Mouse (Mus musculus) heart, embryonic 13.5 days (tissue): Measurements from ENCODE around the gene Ccdc121. TPM values are rescaled to one million over a fixed set of nuclear protein-coding genes. Genes with fewer than 3 reads are reported as not detected.

Source experiments
- ATAC-seq: fragments of 200-750 bp; cut with Nextera tagmentation; 2 replicates; pipeline ENCODE4 v1.8.0; 2017; ENCODE audit warnings: moderate TSS enrichment; ENCODE audit not compliant: insufficient number of reproducible peaks, low FRiP score, low TSS enrichment; ENCODE audit errors: extremely low read depth
- H3K27ac ChIP-seq: fragments of 300-500 bp; sonication (generic); replicated peaks from 2 replicates; pipeline ENCODE4 v1.5.1; 2015; ENCODE audit warnings: moderate library complexity, mild to moderate bottlenecking, inconsistent platforms
- H3K27me3 ChIP-seq: fragments of 300-500 bp; sonication (generic); replicated peaks from 2 replicates; pipeline ENCODE4 v1.6.1; 2015; ENCODE audit warnings: mild to moderate bottlenecking, inconsistent platforms
- H3K36me3 ChIP-seq: fragments of 300-500 bp; sonication (generic); 2 replicates; pipeline ENCODE4 v1.6.1; 2015; ENCODE audit warnings: mild to moderate bottlenecking, inconsistent platforms
- H3K4me1 ChIP-seq: fragments of 300-500 bp; sonication (generic); 2 replicates; pipeline ENCODE4 v1.6.1; 2015; ENCODE audit warnings: inconsistent platforms
- H3K4me2 ChIP-seq: fragments of 300-500 bp; sonication (generic); 2 replicates; pipeline ENCODE4 v1.6.1; 2015; ENCODE audit warnings: inconsistent platforms, mild to moderate bottlenecking, moderate library complexity
- H3K4me3 ChIP-seq: fragments of 300-500 bp; sonication (generic); 2 replicates; pipeline ENCODE4 v1.5.1; 2015; ENCODE audit warnings: moderate library complexity, mild to moderate bottlenecking, inconsistent platforms
- H3K9ac ChIP-seq: fragments of 300-500 bp; sonication (generic); 2 replicates; pipeline ENCODE4 v1.6.1; 2015; ENCODE audit warnings: inconsistent platforms, mild to moderate bottlenecking, moderate library complexity
- H3K9me3 ChIP-seq: fragments of 300-500 bp; sonication (generic); 2 replicates; pipeline ENCODE4 v1.6.1; 2016; ENCODE audit warnings: inconsistent platforms
- WGBS: fragments of 180-500 bp; shearing (Covaris S2); methylation state at CpG from one replicate; pipeline ENCODE4 v1.1.7; 2015; ENCODE audit warnings: mixed read lengths; 5-methylcytosine and 5-hydroxymethylcytosine counted together
- polyA plus RNA-seq: library from polyadenylated mRNA; unstranded; fragments of >200 nt; fragmentation: Nextera tagmentation; extraction: Ambion mirVana; gene quantifications from 2 replicates; pipeline ENCODE4 v1.2.1, GENCODE M21; 2015

The Ccdc121 gene
- polyA plus RNA-seq, 1 experiment from 2014 or later, result 0.20 TPM

DNA sequence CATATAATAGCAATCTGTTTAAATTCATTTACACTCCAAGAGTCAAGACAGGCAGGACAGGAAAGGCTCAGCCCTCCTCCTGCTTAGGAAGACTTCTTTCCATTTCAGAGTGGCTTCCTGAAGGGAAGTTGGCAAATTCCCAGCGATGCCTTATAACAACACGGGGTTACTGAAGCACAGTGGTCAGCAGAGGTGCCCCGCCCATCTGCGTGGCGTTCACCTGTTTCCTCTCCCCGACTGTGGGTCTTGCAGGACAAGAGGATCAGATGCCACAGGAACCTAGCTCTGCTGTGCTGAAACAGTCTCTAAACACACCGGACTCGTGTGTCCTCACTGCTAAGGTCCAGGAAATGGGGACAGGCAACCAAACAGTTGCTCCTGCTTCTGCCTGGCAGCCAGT, 5.9 kb downstream of the Ccdc121 start:
- H3K27ac ChIP-seq, result peak overlapping the region; percentile 56

DNA sequence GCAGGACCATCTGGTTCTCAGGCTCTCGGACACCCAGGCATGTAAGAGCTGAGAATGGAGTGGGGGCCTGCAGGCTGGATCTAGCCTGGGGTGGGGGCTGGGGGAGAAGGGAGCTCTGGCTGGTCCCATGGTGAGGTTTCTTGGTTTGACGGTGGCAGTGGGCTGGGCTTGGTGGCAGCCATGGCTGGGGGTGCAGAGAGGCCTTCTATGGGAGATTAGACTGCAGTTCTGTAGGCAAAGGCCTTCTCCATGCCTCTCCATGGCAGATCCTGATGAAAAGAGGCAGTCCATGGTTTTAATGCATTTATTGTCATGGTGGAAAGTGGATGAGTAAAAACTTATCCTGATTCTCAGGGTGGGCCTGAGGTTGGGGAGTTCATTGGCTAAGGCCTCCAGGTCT, 7.8 kb downstream of the Ccdc121 start:
- Histone ChIP-seq H3K9ac (no peak overlapping the region), H3K27ac (no peak overlapping the region), H3K36me3 (no peaks in the 10 kb centered on the region), H3K4me2 (no peak overlapping the region), H3K4me3 (no peak overlapping the region), H3K9me3 (no peaks in the 10 kb centered on the region), H3K4me1 (no peaks in the 10 kb centered on the region; the same call in 1 of the 2 replicates), H3K27me3 (no peaks in the 10 kb centered on the region)
- 90% methylated on average over 2 of the region's 2 CpGs for WGBS
- ATAC-seq, result no peak

More for the DNA sequence above, 5.9 kb downstream of the Ccdc121 start:
- Histone ChIP-seq H3K36me3 (no peaks in the 10 kb centered on the region), H3K4me2 (peak overlapping the region; percentile 31), H3K4me3 (no peak overlapping the region), H3K4me1 (no peaks in the 10 kb centered on the region; the same call in 1 of the 2 replicates), H3K9ac (no peak overlapping the region), H3K9me3 (no peaks in the 10 kb centered on the region), H3K27me3 (no peaks in the 10 kb centered on the region)
- WGBS, result 52% methylated on average over 8 of the region's 8 CpGs
- no peak for ATAC-seq

DNA sequence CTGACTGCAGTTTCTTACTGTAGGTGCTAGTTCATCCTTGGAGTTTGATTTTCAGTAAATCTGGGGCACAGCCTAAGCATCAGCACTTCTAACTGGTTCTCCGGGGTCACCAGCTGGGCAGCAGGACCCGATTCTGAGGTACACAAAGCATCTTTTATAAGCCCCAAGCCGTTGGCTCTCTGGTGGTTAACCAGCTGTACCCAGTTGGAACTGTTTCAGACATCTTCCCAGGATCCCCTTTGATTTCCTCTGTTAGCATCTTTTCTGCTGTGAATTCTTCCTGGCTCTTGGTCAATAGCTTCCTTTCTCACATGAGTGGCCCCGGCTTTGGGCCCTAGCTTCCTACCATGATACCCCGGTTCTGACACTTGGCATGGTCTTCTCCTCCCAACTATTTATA, 26.6 kb downstream of the Ccdc121 start:
- Histone ChIP-seq H3K4me2 (no peak overlapping the region), H3K9ac (no peak overlapping the region), H3K36me3 (no peaks in the 10 kb centered on the region), H3K27me3 (no peaks in the 10 kb centered on the region), H3K27ac (no peak overlapping the region), H3K4me1 (no peaks in the 10 kb centered on the region; the same call in 1 of the 2 replicates), H3K9me3 (no peaks in the 10 kb centered on the region), H3K4me3 (no peak overlapping the region)
- ATAC-seq, result no peak
- 74% methylated on average over 5 of the region's 5 CpGs for WGBS

DNA sequence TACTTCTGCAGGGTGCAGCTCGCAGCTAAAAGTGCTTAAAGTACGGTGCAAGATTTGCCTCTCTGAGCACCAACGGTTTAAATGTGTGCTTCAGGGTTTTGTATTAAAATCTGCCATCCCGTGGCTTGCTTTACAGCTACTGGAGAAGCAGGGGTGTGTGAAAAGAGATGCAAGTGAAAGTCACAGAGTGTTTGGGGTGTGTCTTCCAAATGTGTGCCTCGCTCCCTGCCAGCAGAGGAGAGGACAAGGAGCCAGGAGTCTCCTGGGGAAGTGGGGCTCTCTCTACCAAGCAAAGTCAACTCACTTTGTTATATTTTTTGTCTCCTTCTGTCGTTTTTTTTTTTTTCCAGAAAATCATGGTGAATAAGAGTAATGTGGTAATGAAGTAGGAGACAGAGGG, 34.7 kb downstream of the Ccdc121 start:
- ATAC-seq, result no peak
- no peak overlapping the region for H3K4me3 ChIP-seq
- H3K9me3 ChIP-seq, result peaks cover 3% of the 10 kb centered on the region
- no peak overlapping the region for H3K27ac ChIP-seq
- peaks cover 2% of the 10 kb centered on the region; the same call in 1 of the 2 replicates for H3K36me3 ChIP-seq
- WGBS, result 62% methylated on average over 6 of the region's 6 CpGs
- H3K4me1 ChIP-seq, result no peaks in the 10 kb centered on the region; the same call in 1 of the 2 replicates
- H3K4me2 ChIP-seq, result no peak overlapping the region
- H3K27me3 ChIP-seq, result no peaks in the 10 kb centered on the region
- H3K9ac ChIP-seq, result no peak overlapping the region

DNA sequence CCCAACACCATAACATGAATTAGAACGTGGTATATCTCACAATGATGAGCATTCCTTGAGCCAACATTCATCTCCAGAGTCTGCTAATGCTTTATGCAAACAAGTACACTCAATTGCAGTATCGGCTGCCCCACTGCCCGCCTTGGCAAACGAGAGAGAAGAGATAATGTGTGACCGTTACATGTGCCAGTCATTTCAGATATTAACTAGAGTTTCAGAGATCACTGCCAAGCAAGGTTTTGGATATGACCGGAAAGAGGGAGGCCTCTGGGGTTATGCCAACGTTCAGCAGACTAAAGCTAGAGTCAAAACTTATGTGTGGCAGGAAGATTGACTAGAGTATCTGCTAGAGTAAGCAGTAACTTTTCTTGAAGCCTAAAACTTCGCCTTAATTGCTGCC, 35.1 kb downstream of the Ccdc121 start:
- Histone ChIP-seq H3K27ac (no peak overlapping the region), H3K4me1 (no peaks in the 10 kb centered on the region; the same call in 1 of the 2 replicates), H3K9ac (no peak overlapping the region), H3K4me2 (no peak overlapping the region), H3K9me3 (peaks cover 7% of the 10 kb centered on the region), H3K4me3 (no peak overlapping the region), H3K27me3 (no peaks in the 10 kb centered on the region), H3K36me3 (peaks cover 5% of the 10 kb centered on the region; the same call in 1 of the 2 replicates)
- ATAC-seq, result no peak
- 68% methylated on average over 8 of the region's 8 CpGs for WGBS

DNA sequence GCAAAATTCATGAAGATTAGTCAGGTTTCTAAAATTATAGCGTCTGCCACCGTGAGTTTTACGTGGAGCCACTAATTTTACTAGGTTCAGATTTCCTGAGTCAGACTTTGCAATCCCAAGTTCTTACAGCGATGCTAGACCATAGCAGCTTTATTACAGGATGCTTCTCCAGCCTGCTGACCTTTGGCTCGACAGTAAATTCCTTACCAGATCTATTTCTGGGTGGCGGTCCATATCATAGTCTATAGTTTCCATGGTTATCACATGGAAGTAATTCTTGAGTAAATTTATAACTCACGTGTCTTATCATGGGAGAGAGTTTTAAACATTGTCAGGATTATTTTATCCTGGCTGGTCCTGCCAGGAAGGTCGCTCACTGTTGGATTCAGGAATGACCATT, 41.8 kb downstream of the Ccdc121 start:
- Histone ChIP-seq H3K27me3 (0 out of 2 replicates have a peak, but pooled peaks cover 4% of the 10 kb centered on the region), H3K27ac (no peak overlapping the region), H3K9ac (no peak overlapping the region), H3K4me1 (peaks cover 20% of the 10 kb centered on the region), H3K36me3 (peaks cover 5% of the 10 kb centered on the region; the same call in 1 of the 2 replicates), H3K4me2 (no peak overlapping the region), H3K4me3 (no peak overlapping the region), H3K9me3 (peaks cover 15% of the 10 kb centered on the region)
- 71% methylated on average over 8 of the region's 8 CpGs for WGBS
- ATAC-seq, result no peak

DNA sequence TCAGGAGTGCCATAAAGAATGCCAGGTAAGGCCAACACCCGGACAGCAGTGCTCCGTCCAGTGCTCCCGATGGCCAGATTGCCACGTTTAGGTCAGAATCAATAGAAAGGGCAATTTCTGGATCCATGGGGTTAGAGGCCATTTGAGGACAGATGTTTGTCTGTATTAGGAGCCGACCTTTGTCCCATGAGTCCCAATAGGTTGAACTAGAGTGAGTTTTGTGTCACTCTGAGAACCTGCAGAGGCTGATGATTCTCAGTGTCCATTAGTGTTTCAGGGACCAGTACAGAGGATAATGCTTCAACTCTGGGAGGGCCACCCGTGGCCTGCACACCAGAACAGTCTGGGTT, 44.0 kb downstream of the Ccdc121 start:
- ATAC-seq, result no peak
- peaks cover 5% of the 10 kb centered on the region; the same call in 1 of the 2 replicates for H3K36me3 ChIP-seq
- 85% methylated on average over 6 of the region's 6 CpGs for WGBS
- peak overlapping the region; percentile 61 for H3K27ac ChIP-seq
- peaks cover 15% of the 10 kb centered on the region for H3K9me3 ChIP-seq
- 0 out of 2 replicates have a peak, but pooled peaks cover 4% of the 10 kb centered on the region for H3K27me3 ChIP-seq
- peak overlapping the region; percentile 57 for H3K4me2 ChIP-seq
- H3K4me1 ChIP-seq, result peaks cover 25% of the 10 kb centered on the region
- H3K4me3 ChIP-seq, result peak overlapping the region; percentile 16; the same call in 1 of the 2 replicates
- H3K9ac ChIP-seq, result no peak overlapping the region

DNA sequence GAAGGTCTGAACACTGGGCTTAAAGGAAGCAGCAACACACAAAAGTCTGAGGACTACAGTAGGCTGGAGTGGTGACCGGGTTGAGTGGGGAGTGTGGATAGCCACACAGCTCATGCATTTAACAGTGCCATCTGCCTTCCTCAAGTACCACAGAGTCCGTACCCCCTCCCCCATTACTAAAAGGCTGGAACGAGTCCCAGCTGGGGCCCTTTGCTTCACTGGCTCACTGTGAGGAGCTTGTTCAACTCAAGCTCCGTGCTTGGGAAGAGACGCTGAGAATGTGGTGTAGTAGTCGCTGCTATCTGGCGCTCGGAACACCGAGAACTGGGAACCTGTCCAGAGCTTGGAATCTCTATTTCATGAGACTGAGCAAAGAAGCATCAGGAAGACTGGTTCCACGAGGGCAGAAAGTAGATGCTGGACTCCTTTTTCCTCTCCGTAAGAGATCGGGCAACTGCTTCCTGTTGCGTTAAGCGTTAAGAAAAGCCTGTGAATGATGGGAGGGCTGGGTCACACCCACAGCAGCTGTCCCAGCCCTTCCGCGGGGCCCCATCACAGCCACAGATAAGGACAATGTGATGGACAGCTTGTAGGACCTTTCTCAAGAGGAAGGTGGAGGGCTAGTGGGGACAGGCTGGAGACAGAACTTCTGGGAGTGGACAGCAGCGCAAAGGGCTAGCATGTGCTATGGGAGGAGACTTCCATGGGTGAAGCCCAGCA, 44.5 kb downstream of the Ccdc121 start:
- Histone ChIP-seq H3K4me1 (peaks cover 29% of the 10 kb centered on the region), H3K27me3 (0 out of 2 replicates have a peak, but pooled peaks cover 4% of the 10 kb centered on the region), H3K27ac (peak overlapping the region; percentile 61), H3K4me2 (peak overlapping the region; percentile 57), H3K36me3 (peaks cover 5% of the 10 kb centered on the region; the same call in 1 of the 2 replicates), H3K9me3 (peaks cover 14% of the 10 kb centered on the region), H3K4me3 (peak overlapping the region; percentile 16), H3K9ac (no peak overlapping the region)
- 22% methylated on average over 17 of the region's 17 CpGs for WGBS
- ATAC-seq, result peak; percentile 14; the same call in 1 of the 2 replicates

DNA sequence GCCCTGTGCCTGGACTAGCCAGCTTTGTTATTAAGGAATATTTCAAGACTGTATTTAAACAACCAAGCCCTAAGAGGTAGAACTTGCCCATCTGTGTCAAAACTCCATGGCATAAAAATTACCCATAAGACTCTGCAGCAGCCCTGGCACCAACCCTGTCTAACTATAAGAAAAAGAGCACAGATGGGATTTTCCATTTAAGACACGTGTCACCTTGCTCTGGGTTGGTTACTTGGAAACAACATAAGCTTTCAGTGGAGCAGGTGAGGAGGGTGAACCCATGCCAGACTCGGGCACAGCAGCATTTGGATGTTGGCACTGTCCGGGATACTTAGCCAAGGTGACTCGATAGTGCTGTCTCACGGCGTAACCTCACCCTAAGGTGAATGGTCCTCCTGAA, 45.2 kb downstream of the Ccdc121 start:
- no peak for ATAC-seq

DNA sequence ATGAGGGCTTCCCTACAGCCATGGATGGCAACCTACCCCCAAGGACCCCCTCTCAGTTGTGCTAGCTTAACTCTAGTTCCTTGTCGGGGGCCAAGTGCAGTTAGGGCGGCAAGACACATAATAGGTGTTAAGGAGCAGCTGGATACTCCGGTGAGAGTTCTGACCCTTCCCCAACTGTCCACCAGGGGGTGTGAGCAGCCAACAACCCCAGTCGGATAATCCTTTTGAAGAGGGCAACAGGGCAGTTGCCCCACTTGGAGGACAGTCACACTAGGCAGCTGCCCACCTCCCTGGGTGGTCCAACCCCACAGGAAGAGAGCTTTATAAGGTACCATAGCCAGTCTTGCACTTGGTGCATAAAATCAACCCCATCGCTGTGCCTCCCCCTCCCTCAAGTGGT, 46.2 kb downstream of the Ccdc121 start:
- Histone ChIP-seq H3K27me3 (0 out of 2 replicates have a peak, but pooled peaks cover 4% of the 10 kb centered on the region), H3K9ac (no peak overlapping the region), H3K4me2 (no peak overlapping the region), H3K27ac (no peak overlapping the region), H3K4me3 (no peak overlapping the region), H3K4me1 (peaks cover 29% of the 10 kb centered on the region), H3K36me3 (no peaks in the 10 kb centered on the region), H3K9me3 (no peaks in the 10 kb centered on the region)
- WGBS, result 50% methylated on average over 5 of the region's 5 CpGs
- no peak for ATAC-seq

More for the DNA sequence above, 45.2 kb downstream of the Ccdc121 start:
- Histone ChIP-seq H3K9me3 (peaks cover 7% of the 10 kb centered on the region; the same call in 1 of the 2 replicates), H3K4me2 (no peak overlapping the region), H3K9ac (no peak overlapping the region), H3K4me3 (no peak overlapping the region), H3K27ac (peak overlapping the region; percentile 61), H3K36me3 (no peaks in the 10 kb centered on the region), H3K27me3 (0 out of 2 replicates have a peak, but pooled peaks cover 4% of the 10 kb centered on the region), H3K4me1 (peaks cover 29% of the 10 kb centered on the region)
- 85% methylated on average over 6 of the region's 6 CpGs for WGBS

DNA sequence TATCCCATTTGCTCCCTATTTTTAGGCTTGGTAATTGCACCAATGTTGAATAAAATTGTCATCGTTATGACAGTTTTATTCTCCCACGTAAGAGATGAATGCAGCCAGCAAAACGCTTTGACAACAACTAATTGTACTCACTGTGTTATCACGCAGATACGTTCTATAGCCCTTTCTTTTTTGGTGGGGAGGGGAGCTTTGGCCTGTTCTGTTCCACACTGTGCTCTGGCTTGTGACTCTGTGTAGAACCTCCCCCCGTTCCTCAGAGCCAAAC, 48.4 kb downstream of the Ccdc121 start:
- WGBS, result 72% methylated on average over 6 of the region's 6 CpGs
- ATAC-seq, result no peak
- H3K36me3 ChIP-seq, result no peaks in the 10 kb centered on the region
- no peak overlapping the region for H3K9ac ChIP-seq
- H3K4me1 ChIP-seq, result peaks cover 35% of the 10 kb centered on the region
- no peak overlapping the region for H3K27ac ChIP-seq
- no peak overlapping the region for H3K4me2 ChIP-seq
- no peak overlapping the region for H3K4me3 ChIP-seq
- H3K9me3 ChIP-seq, result no peaks in the 10 kb centered on the region
- 0 out of 2 replicates have a peak, but pooled peaks cover 4% of the 10 kb centered on the region for H3K27me3 ChIP-seq
